Mouse (Mus musculus): ENCODE results near the gene Lig3.

- TF ChIP-seq POLR2A (IDR thresholded peaks at IDR 0.05; ENCODE audit: insufficient read depth, low read length) = no peak
- peak; percentile 20 for TF ChIP-seq CTCF (IDR thresholded peaks at IDR 0.05; ENCODE audit: low read depth, low read length)
- no peak for TF ChIP-seq EP300 (IDR thresholded peaks at IDR 0.05; ENCODE audit: insufficient read depth, low read depth, low read length)
These were observed 18.6 kb upstream of the Lig3 start for GRCm38 (mm10) chr11:82762286-82762829.

Data from ES-Bruce4 (cell line).